Mouse (Mus musculus) regulatory T cell (primary cell): Measurements from ENCODE around the gene H2bfm.
"Not testable (repeated sequence)": the region's sequence is repeated elsewhere in the genome, so short reads cannot be mapped to it uniquely, and the experiment has no call there.

Source experiments
- in situ Hi-C: fragments of 300-600 bp; cut with MboI, MseI; formaldehyde crosslinking; loops from one replicate; pipeline ENCODE4 v1.15.1; 2025; ENCODE audit warnings: high pct_unique_total_duplicates

Gene H2bfm

GRCm38 (mm10) chrX:136927031-136927430, at the start of gene H2bfm:
Gene H2bfm, plus strand, starts transcription at chrX:136927325.
- in situ Hi-C loops: no loop called here

DNA sequence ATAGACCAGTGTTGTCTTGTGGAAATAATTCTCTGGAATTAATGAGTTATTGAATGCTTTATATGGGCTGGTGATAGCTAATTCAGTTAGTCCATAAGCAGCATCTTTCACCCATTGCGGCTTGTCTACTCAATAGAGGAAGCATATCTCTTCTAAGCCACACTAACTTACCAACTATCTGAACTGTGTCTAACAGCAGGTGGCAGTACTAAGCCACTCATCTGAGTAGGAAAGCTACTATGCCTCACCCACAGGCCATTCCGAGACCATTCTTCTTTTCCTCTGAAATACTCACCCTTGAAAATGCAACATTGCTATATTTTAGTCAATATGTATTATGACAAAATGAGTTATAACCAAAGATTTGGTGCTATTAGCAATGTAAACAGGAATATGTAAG, 31.4 kb upstream of the H2bfm start:
- in situ Hi-C loops: no loop called here

GRCm38 (mm10) chrX:136904369-136904768, 22.8 kb upstream of the H2bfm start:
- in situ Hi-C loops: loop anchor here (5.0 kb wide), 1 partner anchor 243 kb away; no protein-coding TSS in a partner anchor

GRCm38 (mm10) chrX:136925863-136926262, 1.3 kb upstream of the H2bfm start:
- in situ Hi-C loops: no loop called here

- in situ Hi-C loops: no loop called here
Observed at GRCm38 (mm10) chrX:136937985-136938384, 10.9 kb downstream of the H2bfm start.

DNA sequence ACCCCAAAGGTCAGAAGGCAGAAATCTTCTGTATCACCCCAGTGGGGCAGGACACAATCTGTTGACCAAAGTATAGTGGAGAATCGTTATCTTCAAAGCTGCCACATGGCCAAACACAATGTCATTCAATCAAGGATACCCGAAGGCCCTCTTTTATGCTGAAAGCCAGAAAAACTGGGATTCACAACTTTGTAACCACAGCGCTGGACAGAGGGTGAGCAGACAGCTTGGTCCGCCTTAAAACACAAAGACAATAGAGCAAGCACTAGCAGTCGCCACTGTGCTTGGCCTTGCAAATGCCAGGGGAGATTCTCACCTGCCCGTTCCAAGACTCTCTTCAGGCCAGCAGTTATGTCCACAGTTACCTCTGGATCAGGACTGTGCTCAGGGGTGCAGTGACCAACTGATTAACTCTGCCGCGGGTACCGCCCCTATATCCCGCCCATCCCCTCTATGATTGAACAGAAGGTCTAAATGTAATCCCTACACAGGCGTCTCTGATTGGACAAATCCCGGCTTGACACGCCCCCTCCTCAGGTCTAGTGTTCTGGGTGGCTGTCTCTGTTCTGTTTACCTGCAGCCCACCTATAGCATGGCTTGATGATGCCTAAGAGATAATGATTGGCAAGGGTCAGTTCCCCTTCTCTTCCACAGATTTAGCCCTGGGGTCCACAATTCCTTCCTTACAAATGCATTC, 30.6 kb downstream of the H2bfm start:
- in situ Hi-C loops: not testable (repeated sequence)

- in situ Hi-C loops: not testable (repeated sequence)
Observed at GRCm38 (mm10) chrX:136958300-136958699, 31.2 kb downstream of the H2bfm start.

DNA sequence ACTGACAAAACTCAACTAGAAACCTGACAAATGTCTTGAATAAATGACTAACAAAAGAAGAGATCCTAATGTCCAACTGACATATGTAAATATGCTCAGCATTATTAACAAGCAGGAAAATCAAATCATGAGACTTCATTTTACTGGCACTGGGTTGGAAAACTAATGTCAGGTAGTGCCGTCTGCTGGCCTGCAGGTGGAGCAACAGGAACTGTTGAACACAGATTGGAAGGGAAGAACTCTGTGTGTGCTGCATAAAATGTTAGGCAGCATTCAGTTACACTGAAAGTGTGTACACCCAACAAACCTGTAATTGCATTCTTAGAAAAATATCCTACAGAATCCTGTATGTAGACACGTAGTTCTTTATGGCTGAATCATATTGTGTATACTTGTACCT, 32.6 kb downstream of the H2bfm start:
- in situ Hi-C loops: no loop called here

DNA sequence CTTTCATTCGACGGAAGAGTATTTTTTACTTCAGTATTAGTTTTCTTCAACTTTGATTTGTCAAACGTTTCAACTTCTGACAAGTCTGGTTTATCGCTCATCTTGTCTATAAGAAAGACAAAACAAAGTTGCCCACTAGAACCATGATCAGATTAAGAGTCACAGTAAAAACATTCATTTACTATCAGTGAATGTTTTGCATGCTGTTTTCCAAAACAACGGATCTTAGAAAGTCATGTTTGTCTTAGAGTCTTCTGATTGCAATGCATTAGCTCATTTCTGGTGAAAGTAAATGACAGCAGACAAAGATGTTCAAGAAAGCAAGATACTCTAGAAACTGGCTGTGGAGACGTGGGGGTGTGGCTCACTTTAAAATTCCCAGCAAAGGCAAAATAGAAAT, 48.3 kb downstream of the H2bfm start, which contains the start of gene Tmsb15b2:
TSS of gene Tmsb15b2 (minus strand) at position 101 of the 400 bp plus-strand sequence.
- in situ Hi-C loops: not testable (repeated sequence)

GRCm38 (mm10) chrX:136976424-136977084, 49.4 kb downstream of the H2bfm start, which contains the start of the genes Tmsb15l and Tmsb15b1:
Gene Tmsb15l, minus strand, starts transcription at chrX:136976869.
Gene Tmsb15b1, minus strand, starts transcription at chrX:136976874.
- in situ Hi-C loops: no loop called here
